Mouse (Mus musculus) embryo, embryonic 10 days (tissue): ENCODE results near the gene Nagpa.
"Not testable (repeated sequence)": the region's sequence is repeated elsewhere in the genome, so short reads cannot be mapped to it uniquely, and the experiment has no call there.

Source experiments
- DNase-seq: peaks from one replicate; pipeline ENCODE4 v3.0.0-alpha.2; 2015; ENCODE audit warnings: low spot score

Nagpa gene

DNA sequence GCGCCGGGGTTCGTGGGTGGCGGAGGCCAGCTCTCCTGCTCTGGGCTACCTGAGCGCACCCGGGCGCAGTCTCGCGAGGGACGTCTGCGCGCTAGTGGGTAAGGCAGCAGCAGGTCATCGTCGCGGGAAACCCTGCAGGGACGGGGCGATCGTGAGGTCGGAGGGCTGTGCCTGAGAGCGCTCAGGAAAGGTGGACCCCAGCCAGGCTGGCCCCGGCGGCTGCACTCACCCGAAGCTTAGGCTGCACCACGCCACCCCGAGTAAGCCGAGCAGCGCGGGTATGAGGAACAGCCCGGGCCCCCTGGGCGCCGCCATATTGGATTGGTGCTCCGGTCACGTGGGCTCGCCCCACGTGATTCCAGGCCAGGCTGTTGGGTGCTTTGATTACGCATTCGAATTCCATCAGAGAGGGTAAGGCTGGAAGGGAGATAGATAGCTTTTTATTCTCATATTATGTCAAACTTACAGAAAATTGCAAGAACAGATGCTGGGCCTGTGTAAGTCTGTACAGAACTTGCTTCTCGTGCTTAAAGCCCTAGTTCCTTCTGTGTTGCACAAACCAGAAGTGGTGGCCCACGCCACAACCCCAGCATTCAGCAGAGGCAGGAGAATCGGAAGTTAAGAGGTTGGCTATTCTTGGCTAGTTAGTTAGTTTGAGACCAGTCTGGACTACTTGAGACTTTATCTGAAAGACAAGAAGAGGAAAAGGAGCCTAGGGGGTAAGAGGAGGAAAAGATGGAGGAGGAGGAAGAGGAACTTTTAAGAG lies at the start of gene Nagpa:
Gene Nagpa (minus strand): TSS at position 345 of the 766 bp plus-strand sequence.
- peak; percentile 91 for DNase-seq

DNA sequence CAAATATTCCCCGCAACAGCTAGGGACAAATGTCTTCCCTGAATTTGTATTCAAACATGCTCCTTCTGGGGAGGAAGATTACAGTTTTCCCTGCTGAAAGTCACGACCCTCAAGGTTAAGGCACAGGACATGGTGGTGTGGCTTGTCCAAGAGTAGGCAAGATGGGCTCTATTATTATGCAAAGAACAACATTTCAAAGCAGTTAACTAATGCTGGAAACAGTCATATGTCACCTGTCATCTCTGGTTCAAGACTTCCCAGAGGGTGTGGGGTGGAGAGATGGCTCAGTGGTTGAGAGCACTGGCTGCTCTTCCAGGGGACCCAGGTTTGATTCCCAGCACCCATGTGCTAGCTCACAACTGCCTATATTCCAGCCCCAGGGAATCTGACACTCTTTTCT lies 48.4 kb upstream of the Nagpa start:
- DNase-seq, result no peak

DNA sequence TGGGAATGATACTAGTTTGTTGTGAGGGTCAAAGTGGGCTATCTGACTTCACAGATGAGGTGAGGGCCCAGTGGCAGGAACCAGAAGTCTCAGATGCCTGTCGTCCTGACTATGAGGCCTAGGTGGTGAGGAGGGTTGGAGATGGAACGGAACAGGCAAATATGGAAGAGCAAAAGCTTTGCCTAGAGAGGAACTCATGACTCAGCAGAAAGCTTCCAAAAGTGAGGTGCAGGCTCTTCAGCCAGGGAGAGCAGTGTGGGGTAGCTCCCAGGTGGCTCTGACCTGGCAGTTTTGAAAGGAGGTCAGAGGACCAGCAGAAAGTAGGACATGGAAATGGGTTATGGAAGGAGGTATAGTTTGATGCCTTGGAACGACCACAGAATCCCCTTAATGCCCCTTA lies 47.1 kb upstream of the Nagpa start:
- DNase-seq, result no peak

DNA sequence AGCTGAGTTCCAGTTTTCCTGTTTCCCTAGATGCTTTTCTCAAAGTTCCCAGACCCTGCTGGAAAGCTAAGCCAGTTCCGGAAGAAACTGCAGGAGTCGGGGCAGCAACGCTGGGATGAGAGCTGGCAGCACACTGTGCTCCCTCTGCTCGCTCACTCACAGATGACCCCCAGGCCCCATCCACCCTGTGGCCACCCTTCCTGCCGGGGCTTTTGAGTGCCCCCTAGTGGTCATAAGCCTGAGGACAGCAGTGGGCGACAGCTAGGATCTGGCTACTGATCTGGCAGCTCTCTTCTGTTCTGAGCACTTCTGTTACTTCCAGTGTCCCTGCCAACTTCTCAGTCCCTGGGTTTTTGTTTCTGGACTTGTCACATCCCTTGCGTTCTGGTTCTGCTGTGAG lies 40.6 kb upstream of the Nagpa start:
- DNase-seq, result peak; percentile 64

DNA sequence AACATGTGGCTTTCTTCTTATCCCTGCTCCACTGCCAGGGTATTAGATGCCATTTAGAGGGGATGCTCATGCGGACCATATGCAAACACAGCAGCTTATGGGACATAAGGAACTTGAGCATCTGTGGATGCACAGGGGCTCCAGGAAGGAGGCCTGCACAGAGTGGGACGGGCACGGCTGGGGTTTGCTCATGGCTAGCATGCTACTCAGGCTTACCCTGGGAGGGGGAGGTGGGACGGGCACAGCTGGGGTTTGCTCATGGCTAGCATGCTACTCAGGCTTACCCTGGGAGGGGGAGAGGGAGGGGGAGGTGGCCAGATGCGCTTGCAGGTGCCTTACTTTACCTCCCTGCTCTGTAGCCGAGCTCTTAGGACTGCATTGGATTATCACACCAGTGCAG lies 39.1 kb upstream of the Nagpa start:
- DNase-seq, result no peak

DNA sequence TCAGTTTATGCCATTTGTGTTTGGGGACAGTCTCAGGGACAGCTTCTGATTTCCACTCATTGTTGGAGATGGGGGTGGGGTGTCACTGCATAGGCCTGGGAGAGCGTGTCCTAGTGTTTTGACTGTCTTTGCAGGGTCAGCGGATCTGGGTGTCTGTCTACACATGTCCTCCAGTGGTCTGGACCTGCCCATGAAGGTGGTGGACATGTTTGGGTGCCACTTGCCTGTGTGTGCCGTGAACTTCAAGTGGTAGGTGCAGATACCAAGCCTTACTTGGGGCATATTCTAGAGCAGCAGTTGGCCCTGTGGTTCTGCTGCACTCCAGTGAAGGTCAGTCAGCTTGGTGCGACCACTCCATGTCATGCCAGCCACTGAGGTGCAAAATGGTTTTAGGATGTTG lies 38.5 kb upstream of the Nagpa start:
- DNase-seq, result no peak

DNA sequence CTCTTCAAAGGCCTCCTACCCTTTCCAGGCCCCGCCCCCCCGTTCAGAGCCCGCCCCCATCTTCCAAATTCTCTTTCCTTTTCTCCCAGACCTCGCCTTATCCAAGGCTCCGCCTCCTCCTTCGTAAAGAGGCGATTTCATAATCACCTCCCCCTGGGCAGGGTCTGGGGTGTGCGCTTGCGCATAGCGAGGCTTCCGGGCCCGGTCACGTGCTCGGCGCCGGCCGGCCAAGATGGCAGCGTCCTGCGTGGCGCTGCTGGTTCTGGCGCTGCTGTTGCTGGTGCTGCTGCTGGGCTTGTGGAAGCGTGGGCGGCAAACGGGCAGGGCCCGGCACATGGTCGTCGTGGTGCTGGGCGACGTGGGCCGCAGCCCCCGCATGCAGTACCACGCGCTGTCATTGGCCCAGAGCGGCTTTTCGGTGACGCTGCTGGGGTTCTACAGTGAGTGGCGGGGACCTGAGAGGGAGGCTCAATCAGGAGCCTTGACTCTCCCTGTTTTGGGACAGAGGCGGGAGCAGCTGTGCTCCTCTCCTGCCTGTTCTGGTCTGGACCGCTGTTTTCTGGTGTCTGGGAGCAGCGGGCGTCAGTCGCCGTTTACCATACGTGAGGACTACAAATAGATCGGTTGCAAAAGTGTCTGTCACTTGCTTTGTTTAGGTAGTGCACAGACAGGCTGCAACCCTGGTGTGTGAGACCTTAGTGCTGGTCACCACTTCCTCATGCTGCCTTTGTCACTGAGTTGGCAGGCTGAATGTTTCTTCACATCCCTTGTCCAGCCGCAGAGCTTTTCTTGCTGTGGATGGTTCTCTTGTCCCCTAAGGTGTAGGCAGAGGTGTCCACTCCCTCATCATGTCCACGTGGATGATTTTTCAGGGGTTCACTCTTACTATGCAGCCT lies 29.9 kb upstream of the Nagpa start, which contains the start of gene Alg1:
Gene Alg1 (plus strand): TSS at position 204 of the 896 bp plus-strand sequence.
- DNase-seq, result peak; percentile 97

DNA sequence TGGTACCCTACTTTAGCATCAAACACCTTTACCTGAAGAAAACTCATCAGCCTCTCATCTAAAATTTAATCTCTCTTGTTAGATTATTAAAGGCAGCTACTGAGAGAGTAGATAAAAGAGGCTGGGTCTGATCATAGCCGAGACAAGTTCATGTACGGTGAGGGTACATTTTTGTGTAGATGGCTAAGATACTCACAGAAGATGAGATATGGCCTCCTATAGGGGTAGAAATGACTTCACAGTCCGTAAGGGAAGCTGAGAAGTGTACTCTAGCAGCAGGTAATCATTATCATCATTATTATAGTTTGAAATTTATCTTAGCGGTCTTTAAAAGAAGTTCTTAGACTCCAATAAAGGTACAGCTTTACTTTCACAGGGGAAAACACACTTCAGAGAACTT lies 29.2 kb upstream of the Nagpa start:
- DNase-seq, result no peak

DNA sequence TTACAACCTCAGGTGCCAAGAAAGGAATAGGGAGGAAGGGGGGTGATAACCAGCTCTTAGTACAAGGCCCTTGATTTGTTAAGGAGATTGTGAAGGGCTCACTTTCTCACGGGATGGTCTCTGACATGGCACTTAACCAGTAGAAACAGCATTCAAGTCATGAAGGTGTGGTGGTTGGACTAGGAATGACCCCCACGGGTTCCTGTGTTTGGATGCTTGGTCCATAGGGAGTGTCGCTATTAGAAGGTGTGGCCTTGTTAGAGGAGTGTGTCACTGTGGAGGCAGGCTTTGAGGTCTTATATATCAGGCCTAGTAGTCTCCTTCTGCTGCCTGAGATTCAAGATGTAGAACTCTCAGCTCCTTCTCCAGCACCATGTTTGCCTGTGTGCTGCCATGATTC lies 24.3 kb upstream of the Nagpa start:
- not testable (repeated sequence) for DNase-seq

DNA sequence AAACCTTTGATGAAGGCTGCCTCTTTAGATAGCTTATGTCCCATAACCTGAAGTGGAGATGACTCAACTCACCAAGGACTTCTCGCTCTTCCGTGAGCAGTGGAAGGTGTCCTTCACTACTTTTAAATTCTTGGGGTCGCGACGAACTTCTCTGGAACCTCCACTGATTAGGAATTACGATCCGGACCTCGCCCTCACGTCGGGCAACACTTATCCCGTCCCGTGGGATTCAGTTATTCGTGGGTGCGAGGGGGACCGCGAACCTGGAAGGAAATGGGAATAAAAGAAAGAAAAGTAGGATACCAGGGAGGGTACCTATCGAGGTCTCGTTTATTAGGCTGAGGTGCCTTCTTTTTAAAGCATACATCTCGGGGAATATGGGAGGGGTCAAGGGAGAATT lies 23.7 kb upstream of the Nagpa start:
- not testable (repeated sequence) for DNase-seq

DNA sequence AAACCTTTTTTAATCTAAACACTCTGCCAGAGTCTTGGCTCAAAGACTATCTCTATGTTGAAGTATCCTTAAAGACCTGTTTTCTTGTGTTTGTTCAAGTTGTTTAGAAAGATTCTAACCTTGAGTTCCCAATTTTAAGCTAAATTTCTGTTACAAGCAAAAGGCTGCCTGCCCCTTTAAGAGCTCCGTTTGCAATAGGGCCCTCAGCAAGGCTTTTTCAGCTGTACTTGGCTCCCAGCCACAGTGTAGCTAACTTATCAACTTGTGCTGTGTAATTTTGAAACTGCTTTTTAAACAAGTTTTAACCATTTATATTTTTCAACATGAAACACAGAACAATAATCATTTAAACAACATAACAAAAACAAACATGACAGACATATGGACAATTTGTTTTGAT lies 22.7 kb upstream of the Nagpa start:
- not testable (repeated sequence) for DNase-seq

DNA sequence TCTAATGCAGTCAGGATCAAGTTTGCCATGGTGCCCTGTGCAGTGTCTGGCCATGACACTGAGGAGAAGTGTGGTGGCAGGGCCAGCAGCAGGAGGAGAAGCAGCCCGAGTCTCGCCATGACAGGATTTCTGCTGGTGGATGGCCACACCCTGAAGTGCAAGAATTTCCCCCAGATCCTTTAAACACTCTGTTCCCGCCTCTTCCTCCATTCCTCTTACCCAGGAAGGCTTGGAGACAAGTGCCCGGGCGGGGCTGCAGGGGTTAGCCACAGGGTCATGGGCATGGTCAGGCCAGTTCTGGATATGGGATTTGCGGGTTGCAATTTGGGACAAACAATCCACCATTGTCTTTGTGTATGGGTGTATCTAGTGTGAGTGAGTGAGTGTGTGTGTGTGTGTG lies 18.3 kb upstream of the Nagpa start, which contains the start of gene AU021092:
Gene AU021092 (minus strand): TSS at position 160 of the 400 bp plus-strand sequence.
- DNase-seq, result no peak

DNA sequence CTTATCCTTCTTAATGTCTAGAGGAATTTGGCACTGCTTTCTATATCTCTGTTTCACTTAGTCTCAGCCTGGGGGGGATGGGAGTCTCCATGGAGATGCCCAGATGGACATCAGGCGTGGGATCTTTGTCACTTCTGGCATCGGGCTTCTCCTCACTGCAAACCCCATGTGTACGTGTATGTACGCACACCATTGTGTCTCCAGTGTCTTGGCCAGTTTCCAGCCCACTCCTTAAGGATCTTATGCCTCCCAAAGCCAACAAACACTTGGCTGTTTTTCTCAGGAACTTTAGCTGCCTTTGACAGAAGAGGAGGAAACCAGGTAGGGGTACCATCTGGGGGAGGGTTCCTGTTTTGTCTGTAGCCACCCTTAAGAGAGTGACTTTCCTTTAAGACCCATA lies 17.6 kb upstream of the Nagpa start:
- no peak for DNase-seq

DNA sequence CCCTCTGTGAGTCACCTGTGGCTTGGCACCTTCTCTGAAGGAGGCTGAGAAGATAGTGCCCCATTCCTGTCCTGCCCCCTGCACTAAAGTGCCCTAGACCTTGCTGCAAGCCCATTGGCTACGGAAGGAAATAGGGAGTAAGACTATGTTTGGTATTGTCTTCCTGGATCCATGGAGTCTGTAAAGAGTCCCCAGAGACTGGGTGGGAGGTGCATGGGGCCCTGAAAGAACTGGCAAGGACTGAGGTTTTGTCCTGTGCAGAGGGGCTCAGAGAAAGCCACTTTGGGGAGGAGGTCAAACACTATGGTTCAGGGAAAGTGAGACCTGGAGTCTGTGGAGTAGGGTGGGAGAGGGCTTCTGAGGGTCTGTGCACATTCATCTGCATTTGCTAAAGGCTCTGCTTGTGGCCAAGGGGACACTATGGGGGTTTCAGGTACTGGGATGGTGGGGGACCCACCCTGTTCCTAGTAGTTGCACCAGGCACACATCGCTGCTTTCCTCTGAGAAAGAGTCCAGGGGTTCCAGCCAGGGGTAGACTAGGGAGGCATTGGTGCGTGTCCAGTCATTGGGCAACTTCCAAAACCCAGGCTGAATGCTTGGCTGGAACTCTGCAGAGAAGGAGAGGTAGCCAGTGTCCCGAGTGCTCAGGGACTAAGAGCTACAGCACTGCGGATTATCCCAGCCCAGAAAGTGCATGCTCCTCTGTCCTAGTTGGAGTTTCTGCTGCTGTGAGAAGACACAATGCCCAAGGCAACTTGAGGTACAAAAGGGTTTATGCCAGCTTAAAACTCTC lies 13.7 kb upstream of the Nagpa start:
- DNase-seq, result no peak

DNA sequence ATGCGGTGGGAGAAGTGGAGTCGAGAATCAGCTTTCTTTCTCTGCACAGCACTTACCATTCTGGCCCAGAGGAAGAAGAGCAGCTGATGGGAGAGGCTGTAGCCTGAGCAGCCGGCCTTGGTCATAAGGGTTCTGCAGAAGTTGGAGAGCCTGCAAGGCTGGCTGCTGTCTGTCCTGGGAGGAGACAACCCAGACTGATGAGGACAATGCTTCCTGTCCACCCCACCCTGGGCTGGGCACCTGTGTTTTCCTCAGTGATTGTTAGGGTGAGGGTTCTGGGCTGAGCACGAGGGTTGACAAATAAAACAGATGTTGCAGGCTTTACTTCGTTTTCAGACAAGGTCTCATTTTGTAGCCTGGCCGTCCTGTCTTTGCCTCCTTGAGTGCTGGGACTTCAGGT lies 12.9 kb upstream of the Nagpa start:
- no peak for DNase-seq

DNA sequence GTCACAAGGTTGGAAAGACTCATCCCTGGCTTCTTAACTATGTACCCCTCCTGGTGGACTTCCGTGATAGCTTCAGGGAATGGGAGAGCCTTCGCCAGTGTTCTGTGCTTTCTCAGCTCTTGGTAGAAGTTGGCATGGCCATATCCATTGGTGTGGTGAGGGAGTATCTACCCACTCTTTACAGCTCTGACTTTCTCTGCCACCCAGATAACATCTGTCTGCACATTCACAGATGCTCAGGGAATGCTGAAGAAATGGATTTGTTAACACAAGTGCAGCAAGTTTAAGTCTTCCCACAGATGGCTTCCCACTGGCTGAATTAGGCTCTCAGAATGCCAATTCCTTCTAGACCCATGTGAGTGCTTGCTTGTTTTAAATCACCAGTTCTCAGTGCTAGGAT lies 10.3 kb upstream of the Nagpa start:
- DNase-seq, result no peak

DNA sequence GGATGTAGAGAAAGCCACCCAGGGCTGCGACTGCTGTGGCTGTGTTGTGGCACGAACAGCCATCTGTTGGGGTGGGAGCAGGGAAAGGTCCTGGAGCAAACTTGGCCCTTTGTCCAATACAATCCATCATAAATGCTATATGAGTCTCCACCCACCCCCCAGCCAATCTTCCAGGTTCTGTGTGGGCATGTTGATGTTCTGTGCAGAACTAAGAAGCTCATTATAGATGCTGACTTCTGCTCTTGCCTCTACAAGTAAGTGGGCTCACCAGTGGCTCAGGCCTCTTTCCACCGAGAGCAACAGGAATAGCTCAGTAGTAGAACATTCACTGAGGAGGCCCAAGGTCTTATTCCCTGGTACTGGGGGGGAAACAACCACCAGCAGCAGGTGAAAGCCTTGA lies 8.3 kb upstream of the Nagpa start:
- no peak for DNase-seq

DNA sequence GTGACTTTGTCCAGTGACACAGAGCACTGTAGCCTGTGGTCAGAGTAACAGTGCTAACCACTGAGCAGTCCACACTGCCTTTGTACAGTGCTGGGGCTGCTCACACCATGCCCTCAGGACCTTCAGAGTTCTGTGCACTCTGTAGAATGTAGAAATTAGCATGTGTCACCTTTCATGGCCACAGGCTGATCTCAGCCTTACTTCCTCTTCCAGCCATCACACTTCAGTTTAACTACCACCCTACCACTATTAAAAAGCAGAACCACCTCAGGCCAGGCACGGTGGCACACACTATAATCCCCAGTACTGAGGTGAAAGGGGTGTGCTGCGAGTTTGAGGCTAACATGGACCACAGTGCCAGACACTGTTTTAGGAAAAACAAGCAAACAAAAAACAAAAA lies 6.6 kb upstream of the Nagpa start:
- no peak for DNase-seq

DNA sequence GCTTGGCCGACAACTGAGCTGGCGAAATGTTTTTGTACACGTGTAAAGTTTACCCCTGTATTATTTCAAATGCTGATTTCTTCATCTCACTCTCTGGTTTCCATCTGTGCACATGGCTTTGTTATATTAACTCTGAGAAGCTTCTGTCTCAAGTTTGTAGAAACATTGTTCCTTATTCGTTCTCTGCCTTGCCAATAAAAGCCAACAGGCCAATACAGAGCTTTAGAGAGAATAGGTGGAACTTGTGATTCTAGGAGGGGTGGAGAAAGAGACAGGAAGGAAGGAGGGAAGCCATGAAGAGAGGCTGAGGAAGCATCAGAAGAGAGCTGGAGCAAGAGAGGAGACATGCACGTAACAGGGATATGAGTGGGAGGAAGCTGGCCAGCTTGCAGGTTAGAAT lies 2.2 kb upstream of the Nagpa start:
- no peak for DNase-seq

DNA sequence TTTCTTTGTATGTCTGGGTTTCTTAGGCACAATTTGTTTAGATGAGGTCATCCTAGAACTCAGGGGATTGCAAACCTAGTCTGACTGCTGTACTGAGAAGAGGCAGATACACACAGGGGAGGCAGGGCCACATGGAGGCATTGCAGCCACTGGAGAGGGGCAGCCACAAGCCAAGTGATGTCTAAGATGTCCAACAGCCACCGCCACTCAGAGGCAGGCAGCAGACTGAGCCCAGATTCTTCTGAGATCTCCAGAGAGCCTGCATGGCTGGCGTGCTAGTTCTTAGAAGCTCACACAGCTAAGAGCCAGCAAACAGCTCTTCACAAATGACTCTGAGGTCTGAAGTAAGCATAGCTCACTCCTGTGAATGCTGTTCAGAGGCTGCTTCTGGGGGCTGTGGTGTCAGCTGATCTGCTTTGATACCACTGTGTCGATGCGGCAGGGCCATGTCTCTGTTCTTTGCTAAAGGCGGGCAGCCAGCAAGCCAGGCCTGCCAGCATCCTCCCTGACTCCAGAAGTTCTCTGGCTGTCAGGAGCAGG lies 1.7 kb upstream of the Nagpa start:
- no peak for DNase-seq

DNA sequence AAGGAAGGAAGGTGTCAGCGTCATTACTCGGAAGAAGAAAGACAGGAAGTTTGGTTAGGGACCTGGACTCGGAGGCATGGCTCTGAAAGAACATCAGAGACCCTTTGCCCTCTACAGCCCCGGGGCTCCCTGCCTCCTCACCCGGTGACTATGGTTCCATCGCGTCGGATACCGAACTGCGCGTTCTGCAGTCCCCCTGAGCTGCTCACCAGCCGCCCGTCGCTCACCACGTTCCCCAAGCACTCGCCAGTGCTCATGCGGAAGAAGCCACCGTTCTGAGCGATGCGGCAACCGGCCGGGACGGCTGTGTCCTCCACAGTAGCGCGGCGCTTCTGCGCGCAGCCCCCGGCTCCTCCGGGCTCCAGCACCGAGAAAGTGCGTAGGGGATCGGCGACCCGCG lies 612 bp downstream of the Nagpa start:
- peak; percentile 13 for DNase-seq

DNA sequence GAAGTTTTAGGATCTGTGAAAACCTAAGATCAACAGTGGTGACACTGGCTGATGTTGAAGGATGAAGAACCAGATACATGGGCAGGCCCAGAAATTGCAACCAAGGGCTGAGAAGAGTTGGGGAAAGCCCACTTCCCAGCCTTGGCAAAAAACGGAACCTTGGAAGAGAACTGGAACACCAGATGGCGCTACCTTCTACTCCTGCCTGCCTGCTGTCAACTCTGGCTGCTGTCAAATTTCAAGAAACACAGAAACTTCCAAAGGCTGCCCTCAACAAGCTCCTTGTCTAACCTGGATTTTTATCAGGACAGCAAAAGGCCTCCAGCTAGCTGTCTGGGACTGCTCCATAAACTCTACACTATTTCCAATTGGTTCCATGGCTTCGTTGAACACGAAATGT lies 1.1 kb downstream of the Nagpa start:
- peak; percentile 65 for DNase-seq
